Mouse (Mus musculus) CD4-positive, CD25-positive, alpha-beta regulatory T cell, adult 4 months (primary cell): ENCODE data around the gene Gcn1l1. TPM values are rescaled to one million over a fixed set of nuclear protein-coding genes. Genes with fewer than 3 reads are reported as not detected.
"Not testable (repeated sequence)": the region's sequence is repeated elsewhere in the genome, so short reads cannot be mapped to it uniquely, and the experiment has no call there.

Experiments
- ATAC-seq: one replicate; pipeline ENCODE4 v1.8.0; 2017
- polyA plus RNA-seq, 2 experiments: library from polyadenylated mRNA; unstranded; fragments of 100-300 nt; shearing (Covaris generic); gene quantifications; one replicate each; pipeline ENCODE4 v1.2.1; 2017

Gcn1l1 gene
- polyA plus RNA-seq = 10 to 100 TPM; 25.2 to 36.2 TPM

GRCm38 (mm10) chr5:115564737-115565393, at the start of gene Gcn1l1:
TSS of gene Gcn1l1 (plus strand) at chr5:115565254.
- peak; percentile 90 for ATAC-seq

GRCm38 (mm10) chr5:115516081-115516907, 48.8 kb upstream of the Gcn1l1 start:
- peak; percentile 86 for ATAC-seq

- no peak for ATAC-seq
Observed at GRCm38 (mm10) chr5:115516908-115517307, 48.1 kb upstream of the Gcn1l1 start.

- peak; percentile 8 for ATAC-seq
Observed at GRCm38 (mm10) chr5:115517501-115517900, 47.6 kb upstream of the Gcn1l1 start.

- not testable (repeated sequence) for ATAC-seq
Observed at GRCm38 (mm10) chr5:115518214-115518613, 46.8 kb upstream of the Gcn1l1 start.

GRCm38 (mm10) chr5:115520325-115520869, 44.7 kb upstream of the Gcn1l1 start:
- ATAC-seq = no peak

- ATAC-seq = peak; percentile 92
Observed at GRCm38 (mm10) chr5:115521553-115522461, 43.2 kb upstream of the Gcn1l1 start.

GRCm38 (mm10) chr5:115522531-115522930, 42.5 kb upstream of the Gcn1l1 start:
- ATAC-seq = no peak

- ATAC-seq = no peak
Observed at GRCm38 (mm10) chr5:115522981-115523499, 42.0 kb upstream of the Gcn1l1 start.

GRCm38 (mm10) chr5:115523971-115524370, 41.1 kb upstream of the Gcn1l1 start:
- no peak for ATAC-seq

- no peak for ATAC-seq
Observed at GRCm38 (mm10) chr5:115524471-115524870, 40.6 kb upstream of the Gcn1l1 start.

- no peak for ATAC-seq
Observed at GRCm38 (mm10) chr5:115525416-115525815, 39.6 kb upstream of the Gcn1l1 start.

GRCm38 (mm10) chr5:115525943-115526342, 39.1 kb upstream of the Gcn1l1 start:
- no peak for ATAC-seq

GRCm38 (mm10) chr5:115526456-115527202, 38.4 kb upstream of the Gcn1l1 start:
- no peak for ATAC-seq

- ATAC-seq = no peak
Observed at GRCm38 (mm10) chr5:115528128-115528527, 36.9 kb upstream of the Gcn1l1 start.

- no peak for ATAC-seq
Observed at GRCm38 (mm10) chr5:115529364-115529741, 35.7 kb upstream of the Gcn1l1 start.

GRCm38 (mm10) chr5:115529742-115530446, 35.2 kb upstream of the Gcn1l1 start:
- ATAC-seq = no peak

GRCm38 (mm10) chr5:115530447-115530809, 34.6 kb upstream of the Gcn1l1 start:
- no peak for ATAC-seq

GRCm38 (mm10) chr5:115531671-115532270, 33.3 kb upstream of the Gcn1l1 start:
- no peak for ATAC-seq

GRCm38 (mm10) chr5:115534290-115534731, 30.7 kb upstream of the Gcn1l1 start:
- ATAC-seq = no peak
